Mouse (Mus musculus) left cerebral cortex, adult 2 months (tissue): ENCODE results near the gene Lcorl. TPM values are rescaled to one million over a fixed set of nuclear protein-coding genes. Genes with fewer than 3 reads are reported as not detected.

Experiments
- DNase-seq, 2 experiments: peaks; one replicate each; pipeline ENCODE4 v3.0.0; 2021 to 2022; ENCODE audit warnings: low spot score in 2 of 2, mixed read lengths in 1 of 2; ENCODE audit errors: extremely low spot score in 1 of 2
- H3K27ac ChIP-seq: fragments of 200-600 bp; 2 replicates; pipeline ENCODE4 v1.8.1; 2022
- H3K4me3 ChIP-seq: fragments of 200-600 bp; 2 replicates; pipeline ENCODE4 v1.8.1; 2022
- CTCF ChIP-seq: fragments of 200-600 bp; IDR thresholded peaks from 2 replicates; pipeline ENCODE4 v1.8.1; 2022; ENCODE audit warnings: antibody characterized with exemption, mild to moderate bottlenecking, moderate library complexity
- intact Hi-C: fragments of 180-260 bp; cut with DNase I; formaldehyde crosslinking; loops from one replicate; pipeline ENCODE4 v1.15.1; 2025
- long read RNA-seq, 2 experiments: library from polyadenylated mRNA; stranded (forward); transcript quantifications; one replicate each; pipeline ENCODE4 v2.0.0; 2021; ENCODE audit warnings: borderline mapping rate in 2 of 2
- total RNA-seq, 2 experiments: library from RNA; stranded (reverse); gene quantifications; 2 replicates each; pipeline ENCODE4 v1.2.3; 2021

The Lcorl gene
- 10 to 100 TPM; 31.2 to 32.2 TPM for total RNA-seq
- long read RNA-seq, experiment 1, full-length matches to known transcripts: 14 of 20 reads
- long read RNA-seq, experiment 1, partial matches to known transcripts: 0 of 20 reads
- long read RNA-seq, experiment 1, other reads (novel, unspliced or antisense): 6 of 20 reads
- long read RNA-seq, experiment 2, full-length matches to known transcripts: 7 of 11 reads
- long read RNA-seq, experiment 2, partial matches to known transcripts: 0 of 11 reads
- long read RNA-seq, experiment 2, other reads (novel, unspliced or antisense): 4 of 11 reads

DNA sequence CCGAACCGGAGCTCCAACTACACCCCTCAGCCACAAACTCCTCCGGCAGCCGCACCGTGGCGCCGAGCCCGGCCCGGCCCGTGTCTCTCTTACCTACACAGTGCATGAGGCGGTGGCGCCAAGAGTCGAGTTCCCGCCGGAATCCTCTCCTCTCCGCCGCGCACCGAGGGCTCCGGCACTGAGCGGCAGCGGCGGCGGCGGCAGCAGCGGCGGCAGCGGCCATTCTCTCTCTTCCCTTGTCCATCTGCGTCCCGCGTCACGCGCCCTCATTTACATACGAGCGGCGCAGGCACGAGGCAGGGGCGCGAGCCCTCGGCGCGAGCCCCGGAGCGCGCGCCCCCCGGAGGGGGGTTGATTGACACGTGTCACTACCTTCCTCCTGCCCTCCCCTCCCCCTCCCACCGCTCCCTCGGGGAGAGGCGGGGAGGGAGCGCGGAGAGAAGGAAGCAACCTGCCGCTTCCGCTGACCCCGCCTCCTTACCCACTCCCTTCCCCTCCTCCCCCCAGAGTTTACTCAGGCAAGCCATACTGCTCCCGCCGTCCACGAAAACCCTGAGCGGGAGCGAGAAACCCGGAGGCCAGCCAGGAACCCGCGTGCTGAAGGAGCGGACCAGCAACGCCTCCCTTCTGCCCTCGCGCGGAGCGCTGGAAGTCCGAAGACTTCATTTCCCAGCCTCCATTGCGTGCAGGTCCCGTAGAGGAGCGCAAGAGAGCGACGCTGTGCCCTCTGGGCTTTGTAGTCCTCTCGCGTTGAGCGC is at the start of gene Lcorl:
Lcorl (minus strand) TSS at position 362 of the 758 bp plus-strand sequence.
- TF ChIP-seq CTCF: no peak; the same call in none of the 2 replicates
- H3K4me3 ChIP-seq: peak within 1 kb of the TSS; percentile 77
- intact Hi-C loops: loop anchor here (5.0 to 10.0 kb wide), 3 partner anchors 100 to 490 kb away; partner anchors contain the start of gene Med28
- peak; percentile 93 for DNase-seq
- H3K27ac ChIP-seq: peak within 1 kb of the TSS; percentile 94

DNA sequence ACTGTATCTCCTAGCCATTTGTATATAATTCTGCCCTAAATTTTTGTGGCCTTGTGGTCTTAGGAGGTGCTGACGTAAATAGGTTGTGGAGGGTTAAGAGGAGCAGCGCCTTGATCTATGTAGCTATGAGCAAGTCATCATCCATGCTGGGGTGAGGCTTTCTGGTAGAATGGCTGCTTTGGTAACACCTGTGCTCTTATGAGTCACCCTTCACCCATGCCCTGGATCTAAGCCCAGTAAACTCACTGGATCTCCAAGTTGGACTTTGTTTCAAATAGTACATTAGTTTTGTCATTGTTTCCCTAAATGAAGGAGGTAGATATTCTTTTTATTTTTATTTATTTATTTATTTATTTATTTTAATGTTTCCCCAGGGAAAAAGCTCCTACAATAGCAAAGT is 47.3 kb upstream of the Lcorl start:
- DNase-seq: no peak
- no peak for TF ChIP-seq CTCF
- Histone ChIP-seq H3K27ac (no peak overlapping the region), H3K4me3 (no peak overlapping the region)
- intact Hi-C loops: no loop called here

DNA sequence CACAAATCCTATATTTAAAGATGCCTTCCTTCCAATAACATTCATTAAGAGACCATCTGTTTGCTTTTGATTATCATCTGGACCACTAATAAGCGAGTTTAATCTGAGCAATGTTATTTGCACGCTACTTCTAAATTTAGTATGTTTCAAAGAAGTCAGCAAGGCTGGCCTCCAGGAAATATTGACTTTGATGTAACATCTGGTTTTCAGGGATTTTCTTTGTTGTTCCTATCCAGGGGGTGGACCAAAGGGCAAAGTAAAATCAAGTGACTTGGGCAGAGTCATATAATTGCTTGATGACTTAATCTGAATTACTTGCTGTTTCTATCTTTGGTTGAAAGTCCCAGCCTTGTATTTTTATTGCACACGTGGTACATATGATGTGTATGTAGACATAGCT is 45.8 kb upstream of the Lcorl start:
- intact Hi-C loops: no loop called here
- no peak for DNase-seq
- Histone ChIP-seq H3K4me3 (no peak overlapping the region), H3K27ac (no peak overlapping the region)
- no peak for TF ChIP-seq CTCF

DNA sequence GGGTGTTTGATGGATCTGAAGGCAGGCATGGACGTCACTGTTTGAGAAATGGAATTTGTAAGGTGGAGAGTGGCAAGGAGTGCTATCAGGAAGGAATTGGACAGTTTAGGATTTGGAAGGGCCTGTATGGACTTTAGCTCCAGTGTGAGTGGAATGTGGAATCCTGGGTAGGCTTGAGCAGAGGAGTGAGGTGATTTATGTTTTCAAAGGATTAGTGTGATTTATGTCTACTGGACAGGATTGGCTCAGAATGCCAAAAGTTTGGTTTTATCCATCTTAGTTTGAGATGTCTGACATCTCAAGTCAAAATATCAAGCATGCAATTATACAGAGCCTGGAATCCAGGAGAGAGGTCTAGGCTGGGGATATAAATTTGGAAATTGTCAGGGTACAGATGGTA is 37.9 kb upstream of the Lcorl start:
- Histone ChIP-seq H3K4me3 (no peak overlapping the region), H3K27ac (no peak overlapping the region)
- DNase-seq: no peak
- intact Hi-C loops: no loop called here
- no peak for TF ChIP-seq CTCF

DNA sequence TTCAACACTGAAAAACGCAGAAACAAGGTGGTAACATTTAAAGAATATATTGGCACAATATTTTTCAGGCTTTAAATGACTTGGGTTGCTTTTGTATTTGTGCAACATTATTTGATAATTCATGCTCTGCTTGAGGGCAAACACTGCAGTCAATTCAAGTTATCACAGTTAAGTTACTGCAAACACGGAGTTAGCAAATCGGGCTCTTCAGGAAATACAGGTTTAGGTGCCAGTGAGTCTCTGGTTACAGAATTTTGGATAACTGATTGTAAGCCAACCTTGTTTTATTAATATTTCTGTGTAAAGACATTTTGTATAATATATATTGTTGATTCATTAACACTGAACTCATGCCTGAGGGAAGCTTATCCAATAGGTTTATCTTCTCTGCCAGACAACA is 36.3 kb upstream of the Lcorl start:
- Histone ChIP-seq H3K4me3 (no peak overlapping the region), H3K27ac (no peak overlapping the region)
- intact Hi-C loops: no loop called here
- DNase-seq: no peak
- no peak for TF ChIP-seq CTCF

DNA sequence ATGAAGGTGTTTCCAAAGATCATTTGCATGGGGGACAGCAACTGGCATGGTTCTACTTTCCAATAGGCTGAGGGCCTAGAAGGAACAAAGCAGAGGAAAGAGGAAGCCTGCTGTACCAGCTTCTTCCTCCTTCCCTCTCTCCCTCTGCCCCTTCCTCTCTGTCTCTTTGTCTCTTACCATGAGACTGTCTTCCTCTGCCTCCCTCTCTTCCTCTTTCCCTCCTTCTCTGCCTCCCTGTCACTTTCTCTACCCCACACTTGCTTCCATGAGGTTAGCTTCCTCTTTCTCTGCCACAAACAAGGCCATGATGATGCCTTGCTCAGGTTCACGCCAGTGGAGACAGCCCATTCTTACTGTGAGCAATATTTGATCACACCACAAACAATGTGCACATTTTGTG is 18.9 kb upstream of the Lcorl start:
- no peak for DNase-seq
- no peak for TF ChIP-seq CTCF
- intact Hi-C loops: no loop called here
- Histone ChIP-seq H3K27ac (no peak overlapping the region), H3K4me3 (no peak overlapping the region)

DNA sequence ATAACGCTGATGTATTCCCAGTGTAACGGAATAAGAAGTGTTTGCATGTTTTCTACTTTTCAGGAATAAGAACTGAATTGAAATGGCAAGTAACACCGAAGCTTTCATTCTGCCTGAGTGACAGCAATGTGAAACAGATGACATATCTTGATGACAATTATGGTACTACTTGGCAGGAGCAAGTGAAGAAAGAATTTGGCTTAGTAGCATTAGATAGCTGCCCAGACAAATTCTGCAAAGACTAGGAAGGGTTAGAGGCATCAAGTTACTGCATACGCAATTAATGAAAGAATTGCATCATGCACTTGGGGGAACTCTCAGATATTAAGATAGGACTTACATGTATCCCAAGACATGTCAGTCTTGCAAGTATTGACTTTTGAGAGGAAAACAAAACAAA is 18.1 kb upstream of the Lcorl start:
- Histone ChIP-seq H3K4me3 (no peak overlapping the region), H3K27ac (no peak overlapping the region)
- intact Hi-C loops: no loop called here
- TF ChIP-seq CTCF: no peak
- no peak for DNase-seq

DNA sequence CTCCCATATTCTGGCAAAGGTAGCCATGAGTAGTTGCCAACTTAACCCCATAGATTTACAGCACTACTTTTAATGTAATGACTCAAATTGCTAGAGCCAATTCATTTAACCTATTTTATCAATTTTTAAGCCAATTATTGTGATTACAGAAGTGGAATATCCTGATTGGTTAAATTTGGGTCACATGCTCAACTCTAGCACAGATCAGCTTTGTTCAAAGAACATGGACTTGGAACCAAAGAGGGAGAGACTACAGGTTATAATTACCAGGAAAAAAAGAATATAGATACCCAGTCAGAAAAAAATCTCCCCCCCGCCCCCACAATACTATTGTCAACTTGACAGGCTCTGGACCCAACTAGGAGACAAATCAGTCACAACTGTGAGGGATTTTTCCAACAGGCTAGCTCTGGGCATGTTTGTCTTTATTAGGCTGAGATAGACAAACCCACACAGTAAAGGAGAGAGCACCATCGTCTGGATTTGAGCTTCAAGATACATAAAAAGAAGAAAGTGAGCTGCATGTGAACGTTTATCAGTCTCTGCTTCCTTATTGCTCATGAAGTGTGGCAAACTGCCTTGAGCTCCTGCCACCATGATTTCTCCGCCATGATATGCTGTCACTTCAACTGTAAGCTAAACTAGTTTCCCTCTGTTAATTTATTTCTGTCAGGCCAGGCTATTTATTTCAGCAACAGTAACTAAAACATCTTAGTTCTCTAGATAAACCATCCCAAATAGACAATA is 17.0 kb upstream of the Lcorl start:
- intact Hi-C loops: no loop called here
- Histone ChIP-seq H3K4me3 (no peak overlapping the region), H3K27ac (no peak overlapping the region)
- TF ChIP-seq CTCF: no peak
- no peak for DNase-seq

DNA sequence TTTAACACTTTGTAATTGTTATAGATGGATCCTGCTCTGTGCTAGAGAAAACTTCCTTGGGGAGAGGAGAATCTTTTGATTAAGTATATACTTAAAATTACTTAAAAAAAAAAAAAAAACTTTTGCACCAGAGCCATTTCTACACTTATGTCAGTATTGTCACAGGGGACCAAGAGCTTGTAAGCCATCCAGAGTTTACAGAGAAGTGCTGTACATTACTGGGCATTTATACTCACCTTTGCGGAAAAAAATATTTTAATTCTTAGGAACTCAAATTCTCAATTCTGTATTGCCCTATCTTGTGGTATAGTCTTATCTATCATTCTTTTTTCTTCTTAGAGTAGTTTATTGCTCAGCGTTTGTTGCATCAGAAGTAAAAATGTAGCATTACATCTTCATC is 953 bp upstream of the Lcorl start:
- H3K4me3 ChIP-seq: peak overlapping the region; percentile 77; the same call in 1 of the 2 replicates
- no peak for DNase-seq
- intact Hi-C loops: loop anchor here (5.0 to 10.0 kb wide), 3 partner anchors 101 to 489 kb away; partner anchors contain the start of gene Med28
- TF ChIP-seq CTCF: no peak
- no peak overlapping the region for H3K27ac ChIP-seq

DNA sequence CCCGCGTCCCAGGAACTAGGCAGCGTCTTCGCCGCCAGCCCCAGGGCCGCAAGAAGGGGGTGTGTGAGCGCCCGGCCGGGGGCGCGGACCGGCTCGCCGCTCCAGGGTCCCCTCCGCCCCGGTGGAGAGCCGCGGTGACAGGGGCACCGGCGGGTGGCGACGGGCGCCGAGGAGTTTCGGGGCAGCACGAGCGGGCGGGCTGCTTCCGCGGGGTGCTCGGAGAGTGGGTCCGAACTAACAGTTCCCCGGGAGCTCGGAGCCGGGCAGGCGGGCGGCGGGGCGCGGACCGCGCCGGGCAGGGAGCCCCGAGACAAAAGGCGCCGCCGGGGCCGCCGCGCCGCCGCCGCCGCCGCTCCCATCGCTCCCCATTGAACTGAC is 550 bp downstream of the Lcorl start:
- no peak for TF ChIP-seq CTCF
- intact Hi-C loops: loop anchor here (5.0 to 10.0 kb wide), 3 partner anchors 100 to 490 kb away; partner anchors contain the start of gene Med28
- DNase-seq: no peak
- Histone ChIP-seq H3K4me3 (peak overlapping the region; percentile 77), H3K27ac (peak overlapping the region; percentile 94)

DNA sequence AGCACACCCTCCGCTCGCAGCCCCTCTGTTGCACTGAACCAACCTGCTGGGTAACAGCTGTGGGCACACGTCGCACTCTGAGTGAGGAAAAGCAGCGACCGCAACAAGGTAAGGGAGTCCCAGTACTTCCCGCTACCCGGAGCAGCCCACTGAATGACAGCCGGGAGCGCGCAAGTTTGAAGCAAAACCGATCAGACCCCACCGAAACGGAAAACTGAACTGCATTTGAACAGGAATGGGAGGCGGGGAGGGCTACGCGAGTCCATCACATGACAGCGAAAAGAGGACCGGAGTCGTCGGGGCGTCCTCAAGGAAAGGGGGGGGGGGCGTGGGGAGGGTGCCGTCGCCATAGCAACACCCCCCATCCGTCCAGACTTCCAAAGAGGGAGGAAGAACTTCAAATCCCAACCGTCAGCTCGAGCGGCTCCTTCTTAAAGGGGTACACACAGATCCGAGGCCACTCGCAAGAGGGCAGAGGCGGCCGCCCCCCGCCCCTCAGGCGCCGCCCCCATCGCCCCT is 1.1 kb downstream of the Lcorl start:
- H3K4me3 ChIP-seq: peak overlapping the region; percentile 77
- intact Hi-C loops: loop anchor here (5.0 to 10.0 kb wide), 3 partner anchors 99 to 491 kb away; partner anchors contain the start of gene Med28
- H3K27ac ChIP-seq: peak overlapping the region; percentile 94
- peak; percentile 52 to 53 for DNase-seq
- TF ChIP-seq CTCF: no peak
